In the genomic region with DNA sequence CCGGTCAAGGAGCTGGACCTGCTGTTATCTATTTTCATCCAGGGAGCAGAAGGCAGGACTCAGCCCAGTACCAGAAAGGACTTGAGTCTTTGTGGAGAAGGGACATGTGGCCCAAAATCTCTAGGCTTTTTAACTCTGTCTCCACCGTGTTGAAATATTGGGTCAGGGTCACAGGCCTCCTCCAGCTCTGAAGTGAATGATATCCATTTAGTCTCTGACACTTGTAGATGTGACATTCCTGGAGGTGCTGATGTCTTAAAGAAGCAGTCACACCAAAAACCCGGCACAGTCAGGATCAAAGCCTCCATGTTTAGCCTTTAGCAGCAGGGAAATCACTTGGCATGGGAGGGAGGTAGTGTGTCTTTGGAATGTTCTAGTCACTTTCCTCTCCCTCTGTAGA, we compare ENCODE assay signal across 32 mouse cellular contexts. TPM values are rescaled to one million over a fixed set of nuclear protein-coding genes. Genes with fewer than 3 reads are reported as not detected.
DNase-seq lines count a peak whose midpoint lies in the region; ATAC-seq and TF ChIP-seq lines count a peak whose summit lies in the region.
"Had no signal": no experiment of that assay in that cellular context is flagged by ENCODE, and none has a peak within 500 bp of the region (broad histone marks: within the 10 kb centered on the region; RNA-seq: fewer than 3 reads in every experiment).

No protein-coding gene starts in this region.

- no peak for TF ChIP-seq CTCF in gastrocnemius, adult 2 months (IDR thresholded peaks at IDR 0.05)

- peak overlapping the region; percentile 95 for H3K27ac ChIP-seq in gastrocnemius, adult 2 months
- no peak overlapping the region for H3K27ac ChIP-seq in hindbrain, embryonic 13.5 days
- no peak overlapping the region for H3K27ac ChIP-seq in hindbrain, embryonic 16.5 days (ENCODE audit: low read depth, low read length)
- peak overlapping the region; percentile 83; the same call in 1 of the 2 replicates for H3K27ac ChIP-seq in embryonic facial prominence, embryonic 10.5 days (replicated peaks)
- H3K27ac ChIP-seq in limb, embryonic 11.5 days (replicated peaks; ENCODE audit: low read depth, low read length), result peak overlapping the region; percentile 60; the same call in 1 of the 2 replicates
- H3K27ac ChIP-seq: embryonic facial prominence, embryonic 12.5 days; embryonic facial prominence, embryonic 15.5 days; forebrain, embryonic 12.5 days; forebrain, embryonic 15.5 days; hindbrain, embryonic 10.5 days; hindbrain, embryonic 14.5 days had no signal

- peak overlapping the region; percentile 29; the same call in 1 of the 2 replicates for H3K9ac ChIP-seq in hindbrain, embryonic 13.5 days
- H3K9ac ChIP-seq in hindbrain, embryonic 16.5 days (ENCODE audit: low read depth, low read length), result no peak overlapping the region
- no peak overlapping the region for H3K9ac ChIP-seq in limb, embryonic 11.5 days (ENCODE audit: low read length)
- H3K9ac ChIP-seq: embryonic facial prominence, embryonic 12.5 days; embryonic facial prominence, embryonic 15.5 days; forebrain, embryonic 12.5 days; forebrain, embryonic 15.5 days; hindbrain, embryonic 14.5 days had no signal

- peaks cover 38% of the 10 kb centered on the region for H3K4me1 ChIP-seq in hindbrain, embryonic 13.5 days (replicated peaks)
- H3K4me1 ChIP-seq in hindbrain, embryonic 16.5 days (ENCODE audit: control insufficient read depth, insufficient read depth, low read depth, low read length), result peaks cover 24% of the 10 kb centered on the region
- peaks cover 64% of the 10 kb centered on the region for H3K4me1 ChIP-seq in embryonic facial prominence, embryonic 10.5 days
- H3K4me1 ChIP-seq in limb, embryonic 11.5 days (ENCODE audit: control insufficient read depth, insufficient read depth, low read length), result peaks cover 29% of the 10 kb centered on the region

- intact Hi-C loops in gastrocnemius, adult 2 months (cut with DNase I), result loop anchor here (2.0 to 5.0 kb wide), 2 partner anchors 102 to 232 kb away; a partner anchor contains a TSS

- 73% methylated on average over 3 of the region's 3 CpGs for WGBS in hindbrain, embryonic 13.5 days
- WGBS in hindbrain, embryonic 16.5 days, result 75% methylated on average over 3 of the region's 3 CpGs
- 72% methylated on average over 3 of the region's 3 CpGs for WGBS in embryonic facial prominence, embryonic 10.5 days
- 20% methylated on average over 3 of the region's 3 CpGs for WGBS in limb, embryonic 11.5 days

- H3K27me3 ChIP-seq in hindbrain, embryonic 13.5 days, result no peaks in the 10 kb centered on the region
- H3K27me3 ChIP-seq in hindbrain, embryonic 16.5 days (replicated peaks; ENCODE audit: control insufficient read depth, insufficient read depth, low read length), result no peaks in the 10 kb centered on the region
- H3K27me3 ChIP-seq in embryonic facial prominence, embryonic 10.5 days (replicated peaks; ENCODE audit: low read depth, poor library complexity, severe bottlenecking), result no peaks in the 10 kb centered on the region
- H3K27me3 ChIP-seq in limb, embryonic 11.5 days (ENCODE audit: control insufficient read depth, insufficient read depth, low read length), result no peaks in the 10 kb centered on the region
- H3K27me3 ChIP-seq: embryonic facial prominence, embryonic 12.5 days; embryonic facial prominence, embryonic 15.5 days; forebrain, embryonic 12.5 days; forebrain, embryonic 15.5 days had no signal

- H3K36me3 ChIP-seq in hindbrain, embryonic 13.5 days, result peaks cover 33% of the 10 kb centered on the region
- H3K36me3 ChIP-seq in hindbrain, embryonic 16.5 days (ENCODE audit: control insufficient read depth, insufficient read depth, low read length), result peaks cover 14% of the 10 kb centered on the region
- 0 out of 2 replicates have a peak, but pooled peaks cover 5% of the 10 kb centered on the region for H3K36me3 ChIP-seq in embryonic facial prominence, embryonic 10.5 days (replicated peaks)
- no peaks in the 10 kb centered on the region for H3K36me3 ChIP-seq in limb, embryonic 11.5 days (ENCODE audit: control insufficient read depth, insufficient read depth, low read length)
- H3K36me3 ChIP-seq: embryonic facial prominence, embryonic 12.5 days; embryonic facial prominence, embryonic 15.5 days had no signal

- ATAC-seq in hindbrain, embryonic 13.5 days (ENCODE audit: low FRiP score), result no peak
- no peak for ATAC-seq in hindbrain, embryonic 16.5 days
- no peak for ATAC-seq in limb, embryonic 11.5 days (ENCODE audit: insufficient number of reproducible peaks, low FRiP score, low TSS enrichment, low read depth)
- ATAC-seq: CD4-positive, CD25-positive, alpha-beta regulatory T cell, adult 4 months; forebrain, embryonic 15.5 days; intestine, postnatal 0 days had no signal

- H3K4me3 ChIP-seq in gastrocnemius, adult 2 months, result no peak overlapping the region
- H3K4me3 ChIP-seq in hindbrain, embryonic 13.5 days, result no peak overlapping the region
- no peak overlapping the region for H3K4me3 ChIP-seq in hindbrain, embryonic 16.5 days (ENCODE audit: low read length)
- no peak overlapping the region for H3K4me3 ChIP-seq in embryonic facial prominence, embryonic 10.5 days
- no peak overlapping the region for H3K4me3 ChIP-seq in limb, embryonic 11.5 days (ENCODE audit: low read depth, low read length)
- H3K4me3 ChIP-seq: embryonic facial prominence, embryonic 12.5 days; embryonic facial prominence, embryonic 15.5 days; erythroblast, embryonic 14.5 days; forebrain, embryonic 12.5 days; forebrain, embryonic 15.5 days; hindbrain, embryonic 10.5 days had no signal

- no peak for DNase-seq in gastrocnemius, adult 2 months
- DNase-seq in gastrocnemius, adult 18-20 months (ENCODE audit: low spot score), result no peak
- no peak for DNase-seq in embryonic facial prominence, embryonic 10.5 days (ENCODE audit: low spot score)
- no peak for DNase-seq in limb, embryonic 11.5 days (ENCODE audit: low spot score)
- DNase-seq in thymus, postnatal 10 days (ENCODE audit: low spot score in 2 of 2), result no peak
- no peak for DNase-seq in embryo, embryonic 10 days (ENCODE audit: low spot score)
- DNase-seq: adrenal gland, adult 2 months; adrenal gland, postnatal 14 days; cerebellum, adult 9-10 months; cerebellum, postnatal 25 days; gastrocnemius, postnatal 14 days; heart, adult 18-20 months; kidney, adult 2 months had no signal

- no peak overlapping the region for H3K4me2 ChIP-seq in hindbrain, embryonic 13.5 days
- no peak overlapping the region for H3K4me2 ChIP-seq in hindbrain, embryonic 16.5 days (ENCODE audit: low read length)
- no peak overlapping the region for H3K4me2 ChIP-seq in limb, embryonic 11.5 days (ENCODE audit: low read depth, severe bottlenecking)
- H3K4me2 ChIP-seq: embryonic facial prominence, embryonic 12.5 days; embryonic facial prominence, embryonic 15.5 days; forebrain, embryonic 12.5 days; forebrain, embryonic 15.5 days; heart, embryonic 11.5 days; hindbrain, embryonic 14.5 days had no signal

- no peaks in the 10 kb centered on the region for H3K9me3 ChIP-seq in hindbrain, embryonic 13.5 days
- H3K9me3 ChIP-seq in hindbrain, embryonic 16.5 days (ENCODE audit: control insufficient read depth, low read length), result no peaks in the 10 kb centered on the region
- H3K9me3 ChIP-seq in embryonic facial prominence, embryonic 10.5 days, result no peaks in the 10 kb centered on the region
- H3K9me3 ChIP-seq in limb, embryonic 11.5 days (ENCODE audit: control insufficient read depth, low read length), result no peaks in the 10 kb centered on the region
- H3K9me3 ChIP-seq: embryonic facial prominence, embryonic 12.5 days; embryonic facial prominence, embryonic 15.5 days; forebrain, embryonic 12.5 days; forebrain, embryonic 15.5 days; hindbrain, embryonic 10.5 days had no signal

RNA-seq across cellular contexts. Expression of a gene that starts 3.3 kb away (rescaled TPM):
- total RNA-seq in gastrocnemius, adult 2 months (2021), result 10 to 100 TPM; 48.3 to 53.7 TPM
- total RNA-seq in gastrocnemius, adult 18-20 months (2021), result 10 to 100 TPM; 38.5 to 46.1 TPM
- 184 and 189 TPM in 2 replicates for polyA plus RNA-seq in hindbrain, embryonic 13.5 days (2015; fragmentation: Nextera tagmentation; extraction: Ambion mirVana)
- 358 and 389 TPM in 2 replicates for polyA plus RNA-seq in hindbrain, embryonic 16.5 days (2015; fragmentation: Nextera tagmentation; extraction: Ambion mirVana)
- polyA plus RNA-seq in embryonic facial prominence, embryonic 10.5 days (2016; fragmentation: Nextera tagmentation; extraction: Ambion mirVana), result 22.7 and 24.1 TPM in 2 replicates
- 4.0 and 4.1 TPM in 2 replicates for polyA plus RNA-seq in limb, embryonic 11.5 days (2014; fragmentation: Nextera tagmentation; extraction: Ambion mirVana)
- total RNA-seq: MEL had no signal
- polyA plus RNA-seq: CD4-positive, CD25-positive, alpha-beta regulatory T cell, adult 4 months; erythroblast, embryonic 14.5 days had no signal

RNA-seq across cellular contexts. Expression of a gene that starts 13.9 kb away (rescaled TPM):
- 10 to 100 TPM; 17.1 to 20.2 TPM for total RNA-seq in gastrocnemius, adult 2 months (2021)
- total RNA-seq in gastrocnemius, adult 18-20 months (2021), result 10 to 100 TPM; 21.1 to 25.5 TPM
- polyA plus RNA-seq in hindbrain, embryonic 13.5 days (2015; fragmentation: Nextera tagmentation; extraction: Ambion mirVana), result 20.8 and 22.1 TPM in 2 replicates
- 20.7 and 29.5 TPM in 2 replicates for polyA plus RNA-seq in hindbrain, embryonic 16.5 days (2015; fragmentation: Nextera tagmentation; extraction: Ambion mirVana)
- polyA plus RNA-seq in embryonic facial prominence, embryonic 10.5 days (2016; fragmentation: Nextera tagmentation; extraction: Ambion mirVana), result 17.7 and 18.9 TPM in 2 replicates
- 12.4 and 14.6 TPM in 2 replicates for polyA plus RNA-seq in limb, embryonic 11.5 days (2014; fragmentation: Nextera tagmentation; extraction: Ambion mirVana)
- total RNA-seq: MEL had no signal

RNA-seq across cellular contexts. Expression of a gene that starts 31.9 kb away (rescaled TPM):
- 10 to 100 TPM; 13.9 to 22.2 TPM for total RNA-seq in gastrocnemius, adult 2 months (2021)
- total RNA-seq in gastrocnemius, adult 18-20 months (2021), result 10 to 100 TPM; 14.6 to 24.8 TPM
- polyA plus RNA-seq in hindbrain, embryonic 13.5 days (2015; fragmentation: Nextera tagmentation; extraction: Ambion mirVana), result 5.2 and 6.0 TPM in 2 replicates
- polyA plus RNA-seq in hindbrain, embryonic 16.5 days (2015; fragmentation: Nextera tagmentation; extraction: Ambion mirVana), result 7.8 and 8.2 TPM in 2 replicates
- 2.5 and 3.0 TPM in 2 replicates for polyA plus RNA-seq in embryonic facial prominence, embryonic 10.5 days (2016; fragmentation: Nextera tagmentation; extraction: Ambion mirVana)
- polyA plus RNA-seq in limb, embryonic 11.5 days (2014; fragmentation: Nextera tagmentation; extraction: Ambion mirVana), result 4.3 and 5.6 TPM in 2 replicates
- total RNA-seq: MEL had no signal
- polyA plus RNA-seq: erythroblast, embryonic 14.5 days had no signal

RNA-seq across cellular contexts. Expression of a gene that starts 48.7 kb away (rescaled TPM):
- total RNA-seq in gastrocnemius, adult 2 months (2021), result not detected
- total RNA-seq in gastrocnemius, adult 18-20 months (2021), result not detected
- polyA plus RNA-seq in hindbrain, embryonic 13.5 days (2015; fragmentation: Nextera tagmentation; extraction: Ambion mirVana), result 0.56 TPM in 1 of 2 replicates, not detected in the other
- not detected in 2 replicates for polyA plus RNA-seq in hindbrain, embryonic 16.5 days (2015; fragmentation: Nextera tagmentation; extraction: Ambion mirVana)
- polyA plus RNA-seq in embryonic facial prominence, embryonic 10.5 days (2016; fragmentation: Nextera tagmentation; extraction: Ambion mirVana), result not detected in 2 replicates
- polyA plus RNA-seq in limb, embryonic 11.5 days (2014; fragmentation: Nextera tagmentation; extraction: Ambion mirVana), result not detected in 2 replicates
- total RNA-seq: adrenal gland, adult 2 months; adrenal gland, postnatal 14 days; adrenal gland, postnatal 4 days; gastrocnemius, postnatal 14 days; gastrocnemius, postnatal 4 days; heart, adult 18-20 months; heart, postnatal 25 days; MEL had no signal
- polyA plus RNA-seq: adrenal gland, adult 2 months; C2C12; CD4-positive, CD25-positive, alpha-beta regulatory T cell, adult 4 months; embryonic facial prominence, embryonic 12.5 days; embryonic facial prominence, embryonic 15.5 days; erythroblast, embryonic 14.5 days; forebrain, embryonic 12.5 days; forebrain, embryonic 15.5 days; heart, postnatal 0 days; hindbrain, embryonic 10.5 days; hindbrain, embryonic 14.5 days; intestine, embryonic 14.5 days; intestine, postnatal 0 days; kidney, adult 2 months had no signal

RNA-seq across cellular contexts. Expression of a gene that starts 53.0 kb away (rescaled TPM):
- total RNA-seq in gastrocnemius, adult 2 months (2021), result 10 to 100 TPM; 27.8 to 33.5 TPM
- total RNA-seq in gastrocnemius, adult 18-20 months (2021), result 10 to 100 TPM; 30.6 to 31.9 TPM
- 39.3 and 41.8 TPM in 2 replicates for polyA plus RNA-seq in hindbrain, embryonic 13.5 days (2015; fragmentation: Nextera tagmentation; extraction: Ambion mirVana)
- 41.9 and 45.6 TPM in 2 replicates for polyA plus RNA-seq in hindbrain, embryonic 16.5 days (2015; fragmentation: Nextera tagmentation; extraction: Ambion mirVana)
- 50.7 and 56.2 TPM in 2 replicates for polyA plus RNA-seq in embryonic facial prominence, embryonic 10.5 days (2016; fragmentation: Nextera tagmentation; extraction: Ambion mirVana)
- 42.8 and 46.1 TPM in 2 replicates for polyA plus RNA-seq in limb, embryonic 11.5 days (2014; fragmentation: Nextera tagmentation; extraction: Ambion mirVana)
- total RNA-seq: MEL had no signal

Comparison
In these comparisons a context has a peak if more than half of its experiments do, and no peak if none do; other contexts are left out.
1. H3K27ac ChIP-seq: peak in gastrocnemius, adult 2 months (single experiment), embryonic facial prominence, embryonic 10.5 days (single experiment) and limb, embryonic 11.5 days (single experiment); none in hindbrain, embryonic 13.5 days (single experiment) and hindbrain, embryonic 16.5 days (single experiment).